Mouse (Mus musculus) megakaryocyte, embryonic 14.5 days (primary cell): ENCODE data around the gene Acbd3. TPM values are rescaled to one million over a fixed set of nuclear protein-coding genes. Genes with fewer than 3 reads are reported as not detected.

Experiments used
- H3K27me3 ChIP-seq: replicated peaks from 2 replicates; pipeline ENCODE3; 2012; ENCODE audit warnings: inconsistent platforms
- H3K36me3 ChIP-seq: replicated peaks from 2 replicates; pipeline ENCODE3; 2012; ENCODE audit warnings: low read length, inconsistent platforms, mixed read lengths
- H3K4me1 ChIP-seq: 2 replicates; pipeline ENCODE4 v1.6.1; 2012; ENCODE audit warnings: inconsistent platforms
- H3K4me3 ChIP-seq: replicated peaks from 2 replicates; pipeline ENCODE3; 2012; ENCODE audit warnings: moderate library complexity, mild to moderate bottlenecking, inconsistent platforms
- H3K9me3 ChIP-seq: 2 replicates; pipeline ENCODE4 v1.6.1; 2012; ENCODE audit warnings: inconsistent platforms
- FLI1 ChIP-seq: IDR thresholded peaks from 2 replicates; pipeline ENCODE4 v1.6.1; 2012; ENCODE audit warnings: low read length, inconsistent platforms, mixed read lengths
- GATA1 ChIP-seq: IDR thresholded peaks from 3 replicates; pipeline ENCODE4 v1.6.1; 2012; ENCODE audit warnings: mixed read lengths, low read length, inconsistent platforms, borderline replicate concordance
- polyA plus RNA-seq: library from polyadenylated mRNA; stranded (reverse); fragments of >175 nt; gene quantifications from 2 replicates; pipeline ENCODE4 v1.2.3, GENCODE M21; 2012; ENCODE audit warnings: low replicate concordance; ENCODE audit not compliant: insufficient read depth

Gene Acbd3
- polyA plus RNA-seq, 1 experiment = 3.6 TPM

DNA sequence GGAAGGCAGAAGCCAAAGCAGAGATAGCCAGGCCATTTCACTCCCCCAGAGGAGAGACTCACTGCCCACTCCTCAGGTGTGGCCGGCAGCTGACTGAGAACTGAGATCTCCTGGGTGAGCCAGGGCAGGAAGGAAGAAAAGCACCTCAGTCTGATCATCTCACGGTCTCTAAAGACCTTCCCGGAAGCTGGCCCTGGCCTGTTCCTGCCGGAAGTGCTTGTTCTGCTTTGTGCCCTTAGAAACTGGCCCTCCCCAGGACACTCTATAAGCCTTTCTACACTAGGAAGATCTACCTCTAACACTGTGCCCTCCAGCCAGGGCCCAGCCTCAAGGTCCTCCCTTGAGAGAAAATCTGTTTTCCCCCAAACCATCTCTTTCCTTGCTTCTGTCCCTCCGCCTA, 45.5 kb downstream of the Acbd3 start:
- H3K36me3 ChIP-seq = peaks cover 2% of the 10 kb centered on the region
- peaks cover 14% of the 10 kb centered on the region for H3K9me3 ChIP-seq
- H3K27me3 ChIP-seq = peaks cover 31% of the 10 kb centered on the region
- TF ChIP-seq FLI1 = no peak
- no peak for TF ChIP-seq GATA1
- peaks cover 60% of the 10 kb centered on the region for H3K4me1 ChIP-seq
- no peak overlapping the region for H3K4me3 ChIP-seq

DNA sequence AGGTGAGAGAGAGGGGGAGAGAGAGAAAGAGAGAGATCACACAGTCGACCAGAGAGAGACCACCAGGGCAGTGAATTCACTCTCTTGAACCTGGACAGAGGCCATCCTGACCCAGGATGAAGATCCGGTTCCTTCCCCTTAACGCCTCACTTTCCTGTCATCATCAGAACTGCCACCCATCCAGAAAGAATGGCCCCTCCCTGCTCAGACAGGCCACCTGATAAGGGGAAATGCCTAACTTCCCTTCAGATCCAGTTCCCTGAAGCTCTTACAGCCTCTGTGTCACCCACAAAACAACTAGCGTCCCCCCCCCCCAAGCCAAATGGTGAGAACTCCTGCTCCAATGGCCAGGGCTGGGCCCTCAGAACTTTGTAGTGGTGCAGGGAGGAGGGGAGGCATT, 45.9 kb downstream of the Acbd3 start:
- peaks cover 28% of the 10 kb centered on the region for H3K27me3 ChIP-seq
- peaks cover 60% of the 10 kb centered on the region for H3K4me1 ChIP-seq
- no peak for TF ChIP-seq FLI1
- no peak for TF ChIP-seq GATA1
- no peak overlapping the region for H3K4me3 ChIP-seq
- H3K36me3 ChIP-seq = peaks cover 2% of the 10 kb centered on the region
- H3K9me3 ChIP-seq = peaks cover 14% of the 10 kb centered on the region

DNA sequence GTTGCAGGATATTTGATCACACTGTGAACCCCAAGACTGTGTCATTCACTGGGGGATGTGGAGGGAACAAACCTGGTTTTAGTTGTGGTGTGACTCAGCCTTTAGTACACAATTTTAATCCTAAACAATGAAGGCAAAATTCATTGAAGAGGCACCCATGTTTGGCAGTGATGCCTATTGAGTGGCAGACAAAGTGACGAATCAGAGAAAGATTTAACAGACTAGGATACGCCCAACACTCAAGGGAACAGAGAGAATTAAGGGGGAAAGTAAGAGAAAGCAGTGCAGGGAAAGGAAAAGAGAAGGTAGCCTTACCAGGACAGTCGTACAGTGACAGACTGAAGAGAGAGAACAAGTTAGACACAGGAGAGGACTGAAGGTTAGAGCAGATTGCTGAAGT, 46.4 kb downstream of the Acbd3 start:
- TF ChIP-seq FLI1 (no peak), GATA1 (no peak)
- peaks cover 2% of the 10 kb centered on the region for H3K36me3 ChIP-seq
- peaks cover 24% of the 10 kb centered on the region for H3K27me3 ChIP-seq
- H3K4me1 ChIP-seq = peaks cover 60% of the 10 kb centered on the region
- H3K9me3 ChIP-seq = peaks cover 14% of the 10 kb centered on the region
- H3K4me3 ChIP-seq = no peak overlapping the region

DNA sequence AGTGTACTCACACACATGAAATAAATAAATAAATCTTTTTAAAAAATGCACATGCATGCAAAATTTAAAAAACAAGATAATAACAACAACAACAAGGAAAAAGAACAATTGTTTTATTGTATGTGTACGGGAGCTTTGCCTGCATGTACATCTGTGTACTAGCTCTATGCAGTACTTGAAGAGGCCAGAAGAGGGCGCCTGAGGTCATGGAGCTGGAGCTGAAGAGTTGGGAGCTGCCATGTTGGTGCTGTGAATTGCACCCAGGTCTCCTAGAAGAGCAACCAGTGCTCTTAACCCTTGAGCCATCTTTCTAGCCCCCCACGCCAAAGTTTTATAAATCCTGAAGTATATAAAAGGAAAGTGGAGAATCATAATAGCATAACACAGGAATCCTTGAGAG, 48.8 kb downstream of the Acbd3 start:
- Histone ChIP-seq H3K36me3 (peaks cover 2% of the 10 kb centered on the region), H3K4me3 (no peak overlapping the region), H3K4me1 (peaks cover 59% of the 10 kb centered on the region), H3K27me3 (peaks cover 28% of the 10 kb centered on the region), H3K9me3 (peaks cover 17% of the 10 kb centered on the region)
- TF ChIP-seq FLI1 = no peak
- TF ChIP-seq GATA1 = no peak

DNA sequence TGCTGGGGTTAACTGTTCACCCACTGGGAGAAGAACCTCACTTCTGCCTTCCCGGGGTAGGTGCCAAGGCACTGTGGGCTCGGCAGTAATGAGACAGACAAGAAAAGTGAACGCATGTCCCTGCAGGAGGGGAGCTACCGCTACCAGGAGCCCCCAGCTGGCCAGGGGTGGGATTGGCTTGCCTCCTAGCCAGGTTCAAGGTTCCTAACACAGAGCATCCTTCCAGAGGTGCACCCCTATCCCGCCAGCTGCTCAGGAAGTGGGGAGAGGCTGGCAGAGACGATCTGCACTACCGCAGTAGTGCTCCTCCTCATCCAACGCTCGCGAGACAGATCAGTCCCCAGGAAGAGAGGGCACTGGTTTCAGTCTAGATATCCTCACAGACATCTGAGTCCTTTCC, 49.5 kb downstream of the Acbd3 start:
- no peak for TF ChIP-seq FLI1
- no peak for TF ChIP-seq GATA1
- Histone ChIP-seq H3K9me3 (peaks cover 17% of the 10 kb centered on the region), H3K36me3 (peaks cover 2% of the 10 kb centered on the region), H3K27me3 (peaks cover 30% of the 10 kb centered on the region), H3K4me3 (peak overlapping the region; percentile 6), H3K4me1 (peaks cover 63% of the 10 kb centered on the region)

DNA sequence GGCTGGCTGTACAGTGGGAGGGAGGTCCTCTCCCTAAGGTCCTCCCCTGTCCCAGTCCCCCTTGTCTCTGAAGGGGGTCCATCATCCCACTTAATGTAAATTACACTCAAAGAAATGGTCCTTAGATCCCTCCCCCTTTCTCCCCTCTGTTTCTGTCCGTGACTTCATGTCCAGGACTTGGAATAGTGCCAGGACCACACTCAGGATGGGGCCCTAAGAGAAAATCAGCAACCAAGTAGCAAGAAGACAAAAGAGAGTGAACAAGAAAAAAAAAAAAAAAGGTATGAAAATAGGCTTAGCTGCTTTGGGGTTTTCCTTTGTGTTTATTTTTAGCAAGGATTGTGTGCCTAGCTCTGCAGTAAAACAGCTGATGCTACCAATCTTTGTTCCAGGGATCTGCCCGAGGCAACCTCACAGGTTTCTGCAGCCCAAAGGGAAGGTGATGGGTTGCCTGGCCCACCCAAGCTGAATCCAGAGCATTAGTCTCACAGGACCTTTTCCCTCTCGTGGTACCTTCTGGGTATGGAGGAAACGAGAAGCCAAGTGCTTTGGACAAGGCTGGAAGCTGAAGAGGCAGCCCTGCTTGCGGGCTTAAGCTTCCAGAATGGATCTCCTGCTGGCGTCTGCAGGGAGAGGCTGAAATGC, 50.1 kb downstream of the Acbd3 start:
- Histone ChIP-seq H3K4me3 (peak overlapping the region; percentile 54), H3K27me3 (peaks cover 32% of the 10 kb centered on the region), H3K4me1 (peaks cover 64% of the 10 kb centered on the region), H3K36me3 (peaks cover 2% of the 10 kb centered on the region), H3K9me3 (peaks cover 17% of the 10 kb centered on the region)
- no peak for TF ChIP-seq FLI1
- TF ChIP-seq GATA1 = no peak

DNA sequence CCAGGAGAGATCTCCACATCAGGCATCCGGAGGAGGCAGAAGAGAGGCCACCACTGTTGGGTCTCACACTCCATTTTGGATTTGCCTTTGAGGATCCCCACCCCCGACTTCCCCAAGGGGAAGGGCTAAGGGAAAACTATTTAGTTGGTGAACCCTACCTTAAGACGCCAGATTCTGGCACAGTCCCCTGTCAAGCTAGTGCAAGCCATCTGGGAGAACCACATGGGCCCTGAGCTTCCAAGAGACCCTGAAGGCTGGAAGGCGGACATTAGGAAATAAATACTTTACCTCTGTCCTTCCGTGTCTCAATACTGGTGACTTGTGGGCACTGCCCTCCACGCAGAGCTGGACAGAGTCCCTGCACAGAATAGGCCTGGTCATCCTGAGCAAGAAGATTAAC, 50.7 kb downstream of the Acbd3 start:
- Histone ChIP-seq H3K36me3 (peaks cover 2% of the 10 kb centered on the region), H3K4me3 (peak overlapping the region; percentile 70)
- TF ChIP-seq FLI1 (no peak), GATA1 (no peak)

DNA sequence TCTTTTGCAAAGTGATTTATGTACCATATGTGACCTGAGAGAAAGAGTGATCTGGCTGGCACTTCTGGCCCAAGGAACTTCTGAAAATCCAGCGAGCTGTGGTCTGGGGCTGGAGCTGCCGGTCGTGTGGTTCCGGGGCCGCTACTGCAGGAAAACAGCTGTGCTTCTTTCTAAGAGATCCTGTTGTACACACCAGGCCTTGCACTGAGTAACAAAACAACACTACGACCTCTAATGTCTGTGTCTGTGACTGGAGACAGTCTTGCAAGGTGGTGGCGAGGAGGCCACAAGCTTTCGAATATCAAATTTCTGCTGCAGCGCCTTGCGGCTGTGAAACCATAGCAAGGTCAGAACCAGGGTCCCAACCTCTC, 51.4 kb downstream of the Acbd3 start:
- Histone ChIP-seq H3K4me1 (peaks cover 51% of the 10 kb centered on the region), H3K4me3 (peak overlapping the region; percentile 94), H3K9me3 (peaks cover 13% of the 10 kb centered on the region), H3K36me3 (peaks cover 2% of the 10 kb centered on the region), H3K27me3 (peaks cover 39% of the 10 kb centered on the region)
- no peak for TF ChIP-seq FLI1
- no peak for TF ChIP-seq GATA1

More for the DNA sequence above, 50.7 kb downstream of the Acbd3 start:
- Histone ChIP-seq H3K4me1 (peaks cover 59% of the 10 kb centered on the region), H3K27me3 (peaks cover 35% of the 10 kb centered on the region), H3K9me3 (peaks cover 17% of the 10 kb centered on the region)

DNA sequence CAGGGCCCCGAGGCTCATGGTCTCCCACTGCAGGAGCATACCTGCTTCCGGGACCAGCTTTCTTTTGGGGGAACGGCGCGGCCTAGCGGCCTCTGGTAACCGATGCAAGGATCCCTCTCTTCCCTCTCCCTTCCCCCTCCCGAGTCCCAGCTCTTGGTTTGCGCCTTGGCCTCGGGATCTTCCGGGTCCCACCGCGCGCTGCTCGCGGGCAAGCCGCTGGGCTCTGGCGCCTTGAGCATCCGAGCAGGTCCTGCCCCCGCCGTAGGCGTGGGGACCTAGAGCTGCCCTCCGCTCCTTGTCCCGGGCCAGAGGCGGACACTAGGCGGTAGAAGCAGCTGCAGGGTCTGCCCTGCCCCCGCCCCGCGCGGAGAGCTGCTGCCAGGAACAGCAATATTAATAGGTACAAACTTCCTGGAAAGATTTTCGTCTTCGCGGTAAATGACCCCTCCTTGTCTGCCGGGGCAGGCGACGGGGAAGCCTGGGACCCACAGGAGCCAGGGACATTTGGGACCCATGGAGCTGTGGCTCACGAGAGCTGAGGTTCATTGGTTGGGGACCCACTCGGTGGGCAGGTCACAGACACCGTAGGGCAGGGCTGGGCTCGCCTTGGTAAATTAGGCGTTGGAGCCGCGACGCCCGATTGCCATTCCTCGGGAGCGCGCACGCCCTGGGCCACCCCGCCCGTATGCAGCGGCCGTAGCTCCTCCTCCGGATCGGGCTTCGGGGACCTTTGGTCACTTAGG, 52.0 kb downstream of the Acbd3 start:
- Histone ChIP-seq H3K27me3 (peaks cover 39% of the 10 kb centered on the region), H3K4me3 (peak overlapping the region; percentile 94), H3K36me3 (peaks cover 2% of the 10 kb centered on the region), H3K9me3 (peaks cover 11% of the 10 kb centered on the region), H3K4me1 (peaks cover 49% of the 10 kb centered on the region)
- TF ChIP-seq FLI1 = no peak
- no peak for TF ChIP-seq GATA1

DNA sequence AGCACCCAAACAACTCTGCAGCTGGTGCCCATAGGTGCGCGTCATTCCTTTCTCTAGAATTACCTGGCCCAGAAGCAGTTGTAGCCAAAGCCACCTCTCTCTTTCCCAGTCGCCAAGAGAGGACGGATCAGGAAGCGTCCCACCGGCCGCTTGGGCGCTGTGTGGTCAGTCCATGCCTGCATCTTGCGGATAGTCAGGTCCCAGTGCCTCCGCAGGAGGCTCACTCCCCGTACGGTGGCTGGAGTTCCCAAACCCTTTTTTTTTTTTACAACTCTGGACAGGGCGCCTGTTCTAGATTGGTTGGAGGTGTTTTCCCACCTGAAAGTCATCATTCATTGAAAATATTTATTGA, 52.5 kb downstream of the Acbd3 start:
- peak overlapping the region; percentile 94 for H3K4me3 ChIP-seq
- peaks cover 41% of the 10 kb centered on the region for H3K27me3 ChIP-seq
- TF ChIP-seq GATA1 (no peak), FLI1 (no peak)
- peaks cover 11% of the 10 kb centered on the region for H3K9me3 ChIP-seq
- peaks cover 55% of the 10 kb centered on the region for H3K4me1 ChIP-seq
- H3K36me3 ChIP-seq = peaks cover 2% of the 10 kb centered on the region
